Mouse (Mus musculus): Measurements from ENCODE around the gene Cnnm3.

Cnnm3 gene

GRCm38 (mm10) chr1:36538727-36539126, 27.1 kb downstream of the Cnnm3 start:
- no peak for DNase-seq

GRCm38 (mm10) chr1:36539186-36539585, 27.5 kb downstream of the Cnnm3 start, which contains the start of gene Gm42417:
Gm42417 (minus strand) TSS chr1:36539429.
- DNase-seq, result peak; percentile 89 to 96

- DNase-seq, result no peak
Measured at GRCm38 (mm10) chr1:36540132-36540531, 28.5 kb downstream of the Cnnm3 start.

DNA sequence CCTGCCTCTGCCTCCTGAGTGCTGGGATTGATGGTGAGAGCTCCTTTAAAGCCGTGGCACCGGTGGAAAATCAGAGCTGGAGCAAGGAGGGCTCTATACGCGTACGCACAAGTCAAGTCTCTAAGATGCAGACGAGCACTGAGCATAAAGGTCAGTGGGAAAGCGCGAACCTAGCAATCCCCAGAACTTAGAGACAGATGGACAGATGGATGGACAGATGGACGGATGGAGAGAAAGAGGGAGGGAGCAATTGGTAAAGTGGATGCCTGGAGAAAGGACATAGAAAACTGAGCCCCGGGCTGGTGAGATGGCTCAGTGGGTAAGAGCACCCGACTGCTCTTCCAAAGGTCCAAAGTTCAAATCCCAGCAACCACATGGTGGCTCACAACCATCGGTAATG, 29.1 kb downstream of the Cnnm3 start:
- DNase-seq, result no peak

DNA sequence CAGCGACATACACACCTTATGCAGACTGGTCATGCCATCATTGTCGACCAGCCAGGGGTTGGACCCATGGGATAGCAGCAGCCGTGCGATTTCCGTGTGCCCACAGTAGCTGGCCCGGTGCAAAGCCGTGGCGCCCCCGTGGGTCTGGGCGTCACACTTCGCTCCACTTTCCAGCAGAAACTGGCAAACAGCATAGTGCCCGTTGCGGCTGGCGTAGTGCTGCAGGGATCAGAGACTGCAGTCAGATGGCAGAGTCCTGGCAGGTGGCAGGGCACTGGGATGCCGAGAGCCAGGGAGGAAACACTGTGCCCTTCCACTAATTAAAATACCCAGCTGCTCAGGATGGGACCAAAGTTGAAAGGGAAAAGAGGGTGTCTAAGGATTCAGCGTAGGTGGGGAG, 30.2 kb downstream of the Cnnm3 start:
- DNase-seq, result no peak

GRCm38 (mm10) chr1:36542925-36543324, 31.3 kb downstream of the Cnnm3 start:
- DNase-seq, result no peak

- DNase-seq, result no peak
Measured at GRCm38 (mm10) chr1:36545382-36545781, 33.7 kb downstream of the Cnnm3 start.

DNA sequence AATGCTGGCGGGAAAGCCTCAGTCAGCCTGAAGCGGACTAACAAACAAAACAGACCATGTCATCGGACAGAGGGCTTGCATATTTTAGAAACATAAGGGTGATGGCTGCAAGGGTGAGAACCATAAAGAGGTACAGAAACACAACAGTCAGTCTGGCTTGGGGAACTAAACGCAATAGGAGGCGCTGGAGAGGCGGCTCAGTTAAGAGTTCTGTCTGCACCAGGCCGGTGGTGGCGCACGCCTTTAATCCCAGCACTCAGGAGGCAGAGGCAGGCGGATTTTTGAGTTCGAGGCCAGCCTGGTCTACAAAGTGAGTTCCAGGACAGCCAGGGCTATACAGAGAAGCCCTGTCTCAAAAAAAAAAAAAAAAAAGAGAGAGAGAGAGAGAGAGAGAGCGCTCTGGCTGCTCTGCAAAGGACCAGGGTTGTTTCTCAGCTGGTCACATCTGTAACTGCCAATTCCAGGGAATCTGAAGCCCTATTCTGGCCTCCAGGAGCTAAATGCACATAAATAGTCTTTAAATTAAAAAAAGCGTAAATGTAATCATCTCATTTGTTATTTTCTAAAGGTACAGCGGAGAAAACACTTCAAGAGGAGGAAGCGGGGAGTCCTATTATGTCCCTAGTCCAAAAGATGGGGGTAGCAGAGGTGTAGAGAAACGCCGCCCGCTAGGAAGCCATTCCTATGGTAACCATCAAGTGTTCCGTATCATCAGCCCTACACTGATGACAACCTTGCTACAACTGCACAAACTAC, 34.4 kb downstream of the Cnnm3 start:
- no peak for DNase-seq

DNA sequence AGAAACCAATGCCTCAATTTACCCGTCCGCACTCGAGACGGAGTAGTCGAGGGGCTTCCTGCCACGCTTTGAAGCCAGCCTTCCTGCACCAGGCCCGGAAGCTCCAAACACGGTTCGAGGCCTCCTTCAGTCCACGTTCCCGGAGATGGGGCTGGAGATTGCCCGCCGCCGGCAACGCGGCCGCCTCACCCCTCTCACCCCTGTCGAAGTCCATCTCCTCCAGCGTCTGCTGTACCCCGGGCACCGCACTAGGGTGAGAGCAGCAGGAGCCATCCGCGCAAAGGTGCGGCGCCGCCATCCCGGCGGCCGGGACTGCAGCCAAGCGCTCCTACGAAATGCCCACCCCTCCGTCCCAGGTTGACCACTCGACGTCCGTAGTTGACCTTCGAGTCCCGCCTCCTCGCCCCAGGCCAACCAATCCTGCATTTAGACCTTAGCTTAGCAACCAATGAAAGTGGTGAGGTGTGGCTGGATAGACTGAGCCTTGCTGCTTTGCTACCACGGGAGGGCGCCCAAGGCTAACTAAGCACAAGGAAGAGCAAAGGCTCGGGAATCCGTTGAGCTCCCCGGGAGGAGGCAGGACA, 35.3 kb downstream of the Cnnm3 start, which contains the start of gene Ankrd39:
Ankrd39 (minus strand) TSS at position 558 of the 584 bp plus-strand sequence.
- DNase-seq, result peak; percentile 98 to 99

DNA sequence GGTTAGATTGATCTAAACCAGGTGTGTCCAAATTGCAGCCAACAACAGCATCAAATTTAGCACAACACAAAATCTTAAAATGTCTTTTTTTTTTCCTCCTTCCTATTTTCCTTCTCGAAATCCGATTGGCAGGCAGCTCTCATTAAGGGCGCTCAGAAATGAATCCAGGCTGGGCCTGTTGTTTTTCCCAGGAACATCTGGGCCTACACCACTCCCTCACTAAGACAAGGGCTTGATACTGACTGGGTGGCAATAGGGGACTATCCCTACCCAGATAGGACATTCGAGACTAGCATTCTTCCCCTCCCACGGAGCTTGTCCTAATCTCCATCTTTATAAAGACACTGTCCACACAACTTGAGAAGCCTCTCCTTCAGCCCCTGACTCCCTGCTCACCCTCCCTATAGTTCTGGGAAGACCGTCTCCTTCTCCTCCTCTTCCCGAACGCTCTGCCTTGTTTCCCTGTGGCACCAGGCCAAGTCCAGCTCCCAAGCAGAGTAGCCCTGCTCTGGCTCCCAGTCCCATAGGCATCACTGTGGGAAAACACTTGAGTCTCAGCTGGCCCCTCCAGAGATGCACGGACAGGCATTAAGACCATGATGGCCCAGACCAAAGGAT, 36.4 kb downstream of the Cnnm3 start:
- peak; percentile 55 to 68 for DNase-seq

DNA sequence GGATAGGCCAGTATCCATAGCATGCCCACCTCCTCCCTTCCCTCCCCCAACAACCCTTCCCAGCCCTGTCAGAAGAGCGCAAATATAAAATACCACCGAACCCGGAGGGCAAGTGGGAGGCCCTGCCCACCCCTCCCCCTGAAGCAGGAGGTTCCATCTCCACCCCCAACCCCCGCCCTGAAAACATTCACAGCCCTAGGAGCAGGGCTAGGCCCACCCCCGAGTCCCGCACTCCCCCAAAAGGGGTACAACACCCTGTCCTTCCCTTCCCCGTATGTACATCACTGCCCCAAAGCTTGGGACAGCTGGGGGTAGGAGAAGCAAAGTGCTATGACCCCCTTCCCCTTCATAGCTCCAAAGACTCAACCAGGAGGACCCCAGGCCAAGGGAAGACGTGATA, 37.1 kb downstream of the Cnnm3 start:
- no peak for DNase-seq

- no peak for DNase-seq
Measured at GRCm38 (mm10) chr1:36549491-36549890, 37.8 kb downstream of the Cnnm3 start.

GRCm38 (mm10) chr1:36550075-36550863, 38.6 kb downstream of the Cnnm3 start:
- DNase-seq, result no peak

- no peak for DNase-seq
Measured at GRCm38 (mm10) chr1:36551904-36552303, 40.2 kb downstream of the Cnnm3 start.

- DNase-seq, result no peak
Measured at GRCm38 (mm10) chr1:36552506-36552905, 40.8 kb downstream of the Cnnm3 start.

DNA sequence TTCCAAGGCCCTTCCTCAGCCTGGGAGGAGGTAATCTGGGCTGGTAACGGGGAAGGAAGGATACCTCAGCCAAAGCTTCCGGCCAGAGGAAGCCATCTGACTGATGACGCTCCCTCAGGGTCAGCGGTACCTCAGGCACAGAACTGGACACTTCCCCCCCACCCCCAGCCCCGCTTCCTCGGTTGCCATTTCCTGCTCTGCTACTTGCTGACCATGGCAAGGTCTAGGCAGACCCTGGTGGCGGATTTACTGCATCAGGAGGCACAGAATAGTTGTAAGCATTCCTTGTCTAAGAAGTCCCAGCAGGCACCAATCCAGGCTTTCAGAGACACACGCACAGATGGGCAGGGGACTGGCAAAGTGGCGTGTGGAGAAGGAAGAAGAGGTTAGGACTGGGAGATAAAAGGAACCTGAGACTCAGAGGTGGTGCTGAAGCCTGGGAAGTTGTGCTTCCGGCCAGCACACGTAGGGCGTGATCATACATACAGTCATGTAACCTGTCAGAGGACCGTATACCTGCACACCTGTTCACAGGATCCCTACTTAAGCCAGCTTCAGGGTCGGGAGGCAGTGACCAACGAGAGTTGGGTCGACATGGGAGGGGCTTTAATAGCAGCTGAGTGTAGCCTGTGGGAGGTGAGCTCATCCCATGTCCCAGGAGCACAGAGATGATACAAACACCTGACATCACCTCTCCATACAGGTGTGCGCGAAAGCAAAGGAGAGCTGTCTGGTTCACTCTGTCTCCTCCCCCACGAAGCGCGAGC, 43.1 kb downstream of the Cnnm3 start:
- peak; percentile 62 to 74 for DNase-seq

DNA sequence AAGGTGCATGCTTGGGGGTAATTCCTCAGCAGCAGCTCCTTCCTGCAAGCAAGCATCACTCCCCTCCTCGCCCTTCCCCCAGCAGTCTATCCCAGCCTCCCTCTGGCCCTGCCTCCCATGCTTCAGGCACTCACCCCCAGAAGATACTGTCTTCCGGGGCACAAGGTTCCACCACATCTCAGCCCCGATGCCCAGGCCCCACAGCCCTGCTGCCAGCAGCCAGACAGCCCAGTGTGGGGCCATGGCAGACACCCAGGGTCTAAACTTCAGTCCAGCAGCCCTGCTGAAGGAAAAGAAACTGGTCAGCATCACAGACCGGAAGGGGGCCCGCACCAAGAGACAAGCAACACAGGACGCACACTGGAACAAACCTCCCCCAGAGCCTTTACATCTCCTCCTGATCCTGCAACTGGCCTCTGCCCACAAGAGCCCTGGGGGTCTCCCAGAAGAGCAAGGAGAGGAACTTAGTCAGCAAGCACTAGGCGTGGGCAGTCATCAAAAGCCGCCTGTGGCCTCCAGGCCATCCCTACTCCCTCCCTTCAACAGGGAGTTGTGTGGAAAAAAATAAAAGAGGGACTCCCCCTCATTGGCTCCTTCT, 44.2 kb downstream of the Cnnm3 start:
- DNase-seq, result peak in 1 of 2 experiments; percentile 45

- peak; percentile 88 to 95 for DNase-seq
Measured at GRCm38 (mm10) chr1:36556553-36557456, 45.1 kb downstream of the Cnnm3 start.

- DNase-seq, result peak; percentile 83 to 89
Measured at GRCm38 (mm10) chr1:36557457-36558011, 45.9 kb downstream of the Cnnm3 start.

Data from kidney, postnatal 36 days (tissue).